Mouse (Mus musculus): ENCODE data around the gene Colgalt1.

Colgalt1 gene

DNA sequence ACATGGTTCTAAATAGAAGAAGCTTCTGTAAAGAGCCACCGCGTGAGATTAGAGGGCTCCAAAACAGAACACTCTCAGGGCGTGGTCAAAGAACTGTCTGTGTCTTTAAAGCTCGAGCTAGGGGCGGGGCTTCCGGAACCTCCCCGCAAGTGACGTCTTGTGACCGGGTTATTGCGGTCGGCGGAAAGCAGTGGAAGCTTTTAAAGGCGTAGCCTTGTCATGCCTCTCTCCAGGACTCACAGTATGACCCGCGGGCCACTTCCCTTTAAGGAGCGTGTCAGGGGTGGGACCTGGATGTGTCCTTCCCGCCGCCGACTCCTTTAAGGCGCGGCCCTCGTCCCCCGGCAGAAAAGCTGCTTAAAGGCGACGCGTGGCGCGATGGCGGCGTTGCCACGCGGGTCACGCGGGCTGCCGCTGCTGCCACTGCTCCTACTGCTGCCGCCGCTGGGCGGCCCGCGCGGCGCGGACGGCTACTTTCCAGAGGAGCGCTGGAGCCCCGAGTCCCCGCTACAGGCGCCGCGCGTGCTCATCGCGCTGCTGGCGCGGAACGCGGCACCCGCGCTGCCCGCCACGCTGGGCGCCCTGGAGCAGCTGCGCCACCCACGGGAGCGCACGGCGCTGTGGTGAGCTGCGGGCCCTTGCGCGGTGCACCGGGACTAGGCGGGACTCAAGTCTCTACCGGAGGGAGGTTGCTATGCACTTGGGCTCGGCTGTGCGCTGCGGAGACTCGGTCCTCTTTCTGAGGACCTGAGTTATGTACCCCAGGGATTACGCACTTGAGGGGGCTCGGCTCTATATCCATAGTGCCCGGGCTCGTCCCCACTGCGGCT is at the start of gene Colgalt1:
Gene Colgalt1, plus strand, starts transcription at position 177 of the 830 bp plus-strand sequence.
- DNase-seq = peak; percentile 96 to 99

DNA sequence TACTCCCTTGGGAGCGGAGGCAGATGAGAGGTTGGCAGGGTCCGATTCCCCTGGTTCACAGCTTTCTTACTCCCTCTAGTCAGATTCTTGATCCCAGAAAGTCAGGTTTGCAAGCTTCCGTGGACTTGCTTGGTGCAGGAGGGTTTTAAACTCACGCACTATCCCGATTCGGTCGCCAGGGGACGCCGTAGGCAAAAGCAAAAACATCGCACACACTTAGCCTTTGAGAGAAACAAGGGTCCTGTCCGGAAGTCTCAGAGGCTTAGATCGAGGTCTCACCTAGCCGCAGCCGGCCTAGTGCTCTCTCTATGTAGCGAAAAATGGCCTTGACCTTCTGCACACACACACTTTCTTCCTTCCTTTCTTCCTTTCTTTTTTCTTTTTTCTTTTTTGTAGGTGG is 49.4 kb upstream of the Colgalt1 start:
- peak; percentile 49 to 73 for DNase-seq

DNA sequence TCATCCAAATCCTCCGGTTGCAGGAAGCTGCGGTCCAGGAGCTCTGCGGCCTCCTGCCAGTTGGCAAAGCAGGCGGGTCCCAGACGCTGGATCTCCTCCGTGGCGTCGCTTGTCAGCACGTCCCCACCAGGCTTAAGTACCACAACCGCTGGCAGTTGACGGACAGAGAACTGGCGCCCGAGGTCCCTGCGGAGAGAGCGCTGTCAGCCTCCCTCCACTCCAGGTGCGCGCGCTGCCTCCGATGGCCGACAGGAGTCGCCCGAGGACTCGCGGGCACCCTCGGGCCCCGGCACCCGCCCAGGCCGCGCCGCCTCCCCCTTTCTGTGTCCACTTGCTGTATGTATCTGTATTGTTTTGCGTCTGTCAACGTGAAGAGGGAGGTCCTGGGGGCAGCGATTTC is 48.0 kb upstream of the Colgalt1 start:
- peak; percentile 83 to 90 for DNase-seq

DNA sequence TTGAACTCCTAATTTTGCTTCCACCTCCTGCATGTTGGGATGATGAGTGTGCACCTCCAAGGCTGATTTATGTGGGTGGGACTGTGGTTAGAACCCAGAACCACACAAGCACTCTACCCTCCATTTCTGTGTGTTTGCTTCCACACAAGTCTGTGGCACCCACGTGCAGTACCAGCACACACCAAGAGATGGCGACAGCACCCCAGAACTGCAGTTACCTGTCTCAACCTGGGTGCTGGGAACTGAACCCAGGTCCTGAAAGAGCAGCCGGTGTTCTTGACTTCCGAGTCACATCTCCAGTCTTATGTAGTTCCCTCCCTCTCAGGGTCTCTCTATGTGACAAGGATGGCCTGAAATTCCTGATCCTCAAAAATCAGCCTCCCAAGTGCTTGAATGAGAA is 46.8 kb upstream of the Colgalt1 start:
- no peak for DNase-seq

DNA sequence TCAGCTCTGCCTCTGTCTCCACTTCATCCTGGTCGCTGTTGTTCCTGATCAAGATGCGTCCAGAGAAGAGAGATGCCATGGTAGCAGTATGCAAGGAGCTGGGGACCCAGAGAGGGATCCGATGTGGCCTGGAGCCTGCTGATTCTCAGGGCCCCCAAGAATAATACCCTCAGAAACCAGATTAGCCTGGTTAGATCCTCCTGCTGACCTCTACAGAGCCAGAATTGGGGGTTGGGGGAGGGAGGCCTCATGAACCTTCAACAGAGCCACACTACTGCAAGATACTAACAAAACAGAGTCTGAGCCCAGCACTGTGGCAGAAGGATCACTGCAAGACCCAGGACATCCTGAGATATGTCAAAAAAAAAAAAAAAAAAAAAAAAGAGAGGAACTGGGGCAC is 44.3 kb upstream of the Colgalt1 start, which contains the start of gene Nxnl1:
Gene Nxnl1, minus strand, starts transcription at position 101 of the 400 bp plus-strand sequence.
- DNase-seq = no peak

DNA sequence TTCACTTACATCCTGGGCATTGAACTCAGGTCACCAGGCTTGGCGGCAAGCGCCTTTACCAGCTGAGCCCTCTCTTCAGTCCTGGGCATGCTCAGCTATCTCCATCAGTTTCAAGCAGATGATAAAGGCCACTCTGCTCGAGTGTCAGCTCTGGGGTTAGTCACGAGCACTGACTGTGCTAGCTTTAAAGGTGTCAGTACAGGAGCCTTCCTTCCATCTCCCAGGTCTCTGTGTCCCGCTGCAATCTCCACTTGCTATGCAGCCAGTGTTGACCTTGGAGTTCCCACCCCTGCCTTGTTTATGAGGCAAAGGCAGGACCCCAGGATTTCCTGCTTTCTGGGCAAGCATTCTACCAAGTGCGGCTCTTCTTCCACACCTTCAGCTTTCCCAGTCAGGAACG is 43.2 kb upstream of the Colgalt1 start:
- DNase-seq = no peak

DNA sequence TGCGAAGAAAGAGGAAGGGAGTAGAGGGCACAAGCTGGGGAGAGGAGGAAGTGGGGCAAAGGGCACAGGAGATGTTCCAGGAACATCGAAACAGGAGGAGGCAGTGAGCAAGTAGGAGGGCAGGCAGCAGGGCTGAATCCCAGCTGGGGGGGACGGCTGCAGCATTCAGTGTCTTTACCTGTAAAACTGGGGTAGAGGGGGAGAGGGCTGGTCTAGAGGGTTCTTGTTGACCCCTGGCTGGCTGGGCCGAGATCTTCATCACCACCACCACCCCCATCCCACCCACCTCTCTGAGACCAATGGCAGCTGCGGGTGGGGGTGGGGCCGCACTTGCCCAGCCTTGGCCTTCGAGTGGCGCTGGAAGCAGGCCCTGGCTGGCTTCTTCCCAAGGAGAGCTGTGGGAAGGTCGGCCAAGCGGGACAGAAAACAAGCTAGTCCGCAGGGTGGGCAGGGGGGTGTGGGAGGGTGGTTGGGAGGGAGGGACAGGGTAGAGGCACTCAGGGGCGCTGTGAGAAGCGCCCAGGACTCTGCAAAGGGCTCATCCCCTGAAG is 42.3 kb upstream of the Colgalt1 start, which contains the start of gene Slc27a1:
Gene Slc27a1, plus strand, starts transcription at position 496 of the 551 bp plus-strand sequence.
- peak; percentile 61 to 64 for DNase-seq

DNA sequence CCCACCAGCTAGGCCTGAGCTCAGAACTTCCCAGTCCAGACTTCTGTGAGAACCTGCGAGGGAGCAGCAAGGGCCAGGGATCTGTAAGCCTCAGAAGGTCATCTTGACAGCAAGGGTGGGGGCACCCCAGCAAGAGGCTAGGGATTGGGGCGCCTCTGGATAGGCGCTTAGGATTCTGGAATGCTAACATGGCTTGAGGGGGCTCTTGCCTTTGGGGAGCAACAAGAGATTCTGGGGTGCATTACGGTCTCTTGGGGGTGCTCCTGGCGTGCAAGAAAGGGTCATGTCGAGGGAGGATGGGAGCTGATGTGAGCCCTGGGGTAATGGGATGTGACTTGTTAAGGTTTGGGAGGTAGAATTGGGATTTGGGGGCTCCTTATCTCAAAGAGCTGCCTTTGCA is 41.9 kb upstream of the Colgalt1 start:
- peak in 1 of 2 experiments; percentile 29 for DNase-seq

DNA sequence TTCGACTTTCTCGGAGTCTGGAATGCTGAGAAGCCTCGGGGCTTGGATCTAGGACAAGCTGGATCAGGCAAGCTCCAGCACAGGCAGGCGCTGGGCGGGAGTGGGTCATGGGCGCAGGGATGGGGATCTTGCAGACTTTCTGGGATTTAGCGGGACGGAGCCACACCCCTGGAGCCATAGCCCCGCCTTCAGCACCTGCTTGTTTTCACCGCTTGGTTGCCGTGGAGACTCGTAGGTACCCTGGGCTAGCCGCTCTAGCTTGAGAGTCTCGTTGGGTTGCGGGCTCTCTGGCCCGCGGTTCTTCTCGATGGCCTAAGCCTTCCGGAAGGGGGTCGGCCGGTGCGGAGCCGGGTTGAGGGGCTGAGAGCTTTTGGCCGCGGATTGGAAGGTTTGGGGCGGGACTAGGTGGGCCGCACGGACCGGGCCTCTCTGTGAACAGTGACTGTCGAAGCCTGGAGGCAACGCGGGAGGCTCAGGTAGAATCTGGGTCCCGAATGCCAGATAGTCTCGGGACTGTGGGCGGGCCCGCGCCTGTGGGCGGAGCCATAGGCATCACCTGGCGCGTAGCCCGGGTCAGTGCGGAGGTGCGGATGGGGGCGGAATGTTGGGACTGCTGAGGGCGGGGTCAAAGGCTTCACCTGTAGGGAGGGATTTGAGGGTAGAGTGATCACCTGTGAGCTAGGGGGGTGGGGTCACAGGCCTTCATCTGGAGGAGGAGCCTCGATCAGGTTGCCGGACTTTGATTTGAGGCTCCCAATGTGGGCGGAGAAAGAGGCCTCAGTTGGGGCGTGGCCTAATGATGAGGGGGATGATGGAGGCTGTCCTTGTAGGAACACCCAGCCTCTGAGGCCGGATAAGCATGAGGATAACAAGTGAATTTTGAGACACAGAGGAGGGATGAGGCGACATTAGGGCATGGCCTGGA is 41.2 kb upstream of the Colgalt1 start:
- DNase-seq = peak; percentile 94 to 96

DNA sequence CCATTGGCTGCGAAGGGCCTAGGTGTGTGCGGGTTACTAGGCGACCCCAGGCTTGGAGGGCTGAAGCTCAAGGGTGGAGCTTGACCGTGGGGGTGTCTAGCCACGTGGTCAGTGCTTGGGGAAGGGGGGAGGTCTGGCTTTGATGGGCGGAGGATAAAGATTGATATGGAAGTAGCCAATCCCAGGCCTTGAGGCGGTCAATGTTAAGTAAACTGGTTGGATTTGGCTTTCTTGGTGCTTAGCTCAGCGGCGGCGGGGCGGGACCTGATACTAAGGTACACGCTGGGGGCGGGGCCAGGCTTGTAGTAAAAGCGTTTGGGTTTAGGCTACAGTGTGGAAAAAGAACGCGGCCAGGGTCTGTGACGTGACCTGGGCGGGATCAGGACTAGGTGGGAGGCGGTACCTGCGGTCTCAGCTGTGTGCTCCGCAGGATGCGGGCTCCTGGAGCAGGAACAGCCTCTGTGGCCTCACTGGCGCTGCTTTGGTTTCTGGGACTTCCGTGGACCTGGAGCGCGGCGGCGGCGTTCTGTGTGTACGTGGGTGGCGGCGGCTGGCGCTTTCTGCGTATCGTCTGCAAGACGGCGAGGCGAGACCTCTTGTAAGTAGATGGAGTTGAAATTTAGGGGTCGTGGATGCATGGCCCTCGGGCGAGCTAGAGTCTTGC is 40.4 kb upstream of the Colgalt1 start:
- peak; percentile 96 to 98 for DNase-seq

DNA sequence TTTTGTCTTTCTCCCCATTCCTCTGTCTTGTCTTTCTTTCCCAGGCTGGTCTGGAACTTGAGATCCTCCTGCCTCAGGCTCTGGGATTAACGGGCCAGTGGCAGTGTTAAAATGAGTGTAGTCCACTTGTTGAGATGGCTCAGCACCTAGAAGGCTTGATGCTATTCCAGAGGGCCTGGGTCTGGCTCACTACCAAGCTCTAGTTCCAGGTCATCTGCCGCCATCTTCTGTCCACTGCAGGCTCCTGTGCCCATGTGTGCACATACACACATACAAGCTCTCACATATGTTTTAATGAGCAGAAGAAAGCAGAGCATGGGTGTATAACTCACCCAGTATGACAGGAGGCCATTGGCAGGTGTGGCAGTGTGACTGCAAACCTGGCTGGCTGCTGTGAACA is 38.7 kb upstream of the Colgalt1 start:
- peak; percentile 31 to 36 for DNase-seq

DNA sequence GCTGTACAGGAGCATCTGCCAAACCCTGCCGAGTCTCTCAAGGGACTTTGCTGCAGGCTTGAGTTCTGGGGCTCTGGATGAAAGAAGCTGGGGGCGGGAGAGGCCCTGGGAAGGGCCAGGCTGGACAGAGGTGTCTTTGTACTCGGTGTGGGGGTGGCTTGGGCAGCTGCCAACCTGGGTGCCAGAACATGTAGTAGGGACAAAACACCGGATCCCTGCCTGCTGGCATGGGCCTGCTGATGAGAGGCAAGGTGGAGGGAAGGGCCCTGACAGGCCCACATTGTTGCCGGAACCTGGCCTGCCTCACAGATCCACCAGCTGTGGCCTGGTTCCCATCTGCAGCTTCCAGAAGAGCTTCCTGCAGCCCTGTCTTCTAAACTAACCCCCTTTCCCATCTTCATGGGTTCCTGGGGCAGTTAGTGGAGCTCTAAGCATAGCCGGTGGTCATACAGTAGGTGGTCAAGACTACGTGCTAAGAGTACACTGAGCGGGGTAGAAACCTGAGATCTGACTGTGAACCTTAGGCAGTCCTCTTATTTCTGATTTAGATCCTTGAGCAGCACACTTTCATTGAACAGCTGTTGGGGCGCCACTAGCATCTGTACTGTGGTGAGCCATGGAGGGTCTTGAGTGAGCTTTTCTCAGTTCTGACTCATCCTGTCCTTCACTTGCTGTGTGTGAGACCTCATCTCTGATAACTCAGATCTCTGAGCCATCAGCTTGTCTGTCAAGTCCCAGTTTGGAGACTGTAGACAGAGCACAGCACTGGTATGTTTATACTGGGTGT is 37.8 kb upstream of the Colgalt1 start:
- DNase-seq = peak; percentile 64 to 69

DNA sequence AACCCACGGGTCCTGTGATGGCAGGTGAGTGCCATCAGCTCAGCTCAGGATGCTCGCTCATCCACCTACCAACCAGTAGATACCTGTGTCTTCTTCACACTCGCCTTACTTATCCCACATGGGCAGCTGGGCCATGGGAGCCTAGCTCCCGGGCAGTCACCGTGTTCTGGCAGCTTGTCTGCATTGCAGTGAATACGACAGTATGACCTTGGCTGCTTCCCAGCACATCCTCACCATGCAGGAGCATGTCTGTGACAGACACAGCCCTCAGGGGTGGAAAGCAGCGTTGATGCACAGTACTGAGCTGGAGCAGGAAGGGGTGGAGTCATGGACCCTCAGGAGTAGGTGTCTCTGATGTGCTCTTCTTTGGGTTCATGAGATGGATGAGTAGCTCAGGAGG is 36.4 kb upstream of the Colgalt1 start:
- peak in 1 of 2 experiments; percentile 26 for DNase-seq

DNA sequence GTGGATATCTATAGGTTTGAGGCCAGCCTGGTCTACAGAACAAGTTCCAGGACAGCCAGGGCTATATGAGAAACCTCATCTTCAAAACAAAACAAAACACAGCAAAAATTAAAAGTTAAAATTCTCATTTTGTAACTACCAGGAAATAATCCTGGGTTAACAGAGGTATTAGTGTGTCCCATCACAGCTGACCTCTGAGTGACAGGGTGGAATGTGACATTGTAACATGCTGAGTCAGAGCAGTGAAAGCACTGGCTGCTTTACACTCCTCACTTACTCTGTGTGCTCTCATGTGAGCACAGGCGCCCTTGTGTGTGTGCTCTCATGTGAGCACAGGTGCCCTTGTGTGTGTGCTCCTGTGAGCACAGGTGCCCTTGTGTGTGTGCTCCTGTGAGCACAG is 35.8 kb upstream of the Colgalt1 start:
- DNase-seq = no peak

DNA sequence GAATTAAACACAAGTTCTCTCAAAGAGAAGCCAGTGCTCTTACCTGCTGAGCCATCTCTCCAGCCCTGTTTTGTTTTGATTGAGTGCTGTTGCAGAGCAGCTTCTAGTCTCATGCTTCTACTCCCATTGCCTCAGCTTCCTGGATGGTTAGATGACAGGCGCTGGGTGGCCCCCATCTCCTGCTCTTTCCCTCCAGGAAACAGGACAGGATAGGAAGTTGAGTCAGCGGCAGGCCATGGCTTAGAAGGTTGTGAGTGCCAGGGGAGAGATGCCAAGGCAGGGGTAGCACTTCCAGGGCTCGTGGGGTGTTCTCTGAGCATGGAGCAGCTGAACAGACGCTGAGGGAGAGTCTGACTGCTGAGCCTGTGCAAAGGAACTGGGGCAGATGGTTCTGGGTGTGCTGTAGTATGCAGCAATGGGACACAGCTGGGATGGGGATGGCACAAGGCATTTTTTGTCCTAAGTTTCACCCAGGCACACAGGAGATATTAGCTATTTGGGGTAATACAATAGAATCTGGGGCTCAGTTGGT is 32.9 kb upstream of the Colgalt1 start:
- DNase-seq = peak in 1 of 2 experiments; percentile 22

DNA sequence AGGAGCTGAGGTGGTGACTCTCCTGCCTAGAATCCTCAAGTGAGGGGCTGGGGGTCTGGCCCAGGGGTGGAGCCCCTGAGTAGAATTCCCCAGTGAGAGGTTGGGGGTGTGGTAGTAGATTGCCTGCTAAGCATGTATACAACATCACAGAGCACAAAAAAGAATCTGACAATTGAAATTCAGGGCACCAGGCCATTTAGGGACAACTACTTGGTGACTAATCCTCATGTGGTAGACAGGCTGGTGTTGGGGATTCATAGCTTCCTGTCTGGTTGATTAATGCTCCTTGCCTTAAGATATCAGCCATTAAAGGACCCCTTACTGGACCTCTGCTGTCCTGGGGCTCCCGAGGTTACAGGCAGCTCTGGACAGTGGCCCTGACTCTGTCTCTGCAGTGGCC is 31.8 kb upstream of the Colgalt1 start:
- DNase-seq = no peak

DNA sequence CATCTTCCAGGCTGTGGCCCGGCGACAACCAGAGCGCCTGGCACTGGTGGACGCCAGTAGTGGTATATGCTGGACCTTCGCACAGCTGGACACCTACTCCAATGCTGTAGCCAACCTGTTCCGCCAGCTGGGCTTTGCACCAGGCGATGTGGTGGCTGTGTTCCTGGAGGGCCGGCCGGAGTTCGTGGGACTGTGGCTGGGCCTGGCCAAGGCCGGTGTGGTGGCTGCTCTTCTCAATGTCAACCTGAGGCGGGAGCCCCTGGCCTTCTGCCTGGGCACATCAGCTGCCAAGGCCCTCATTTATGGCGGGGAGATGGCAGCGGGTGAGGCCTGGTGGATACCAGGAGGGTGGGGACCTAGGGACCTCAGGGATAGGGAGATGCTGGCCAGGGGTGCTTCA is 31.3 kb upstream of the Colgalt1 start:
- no peak for DNase-seq

DNA sequence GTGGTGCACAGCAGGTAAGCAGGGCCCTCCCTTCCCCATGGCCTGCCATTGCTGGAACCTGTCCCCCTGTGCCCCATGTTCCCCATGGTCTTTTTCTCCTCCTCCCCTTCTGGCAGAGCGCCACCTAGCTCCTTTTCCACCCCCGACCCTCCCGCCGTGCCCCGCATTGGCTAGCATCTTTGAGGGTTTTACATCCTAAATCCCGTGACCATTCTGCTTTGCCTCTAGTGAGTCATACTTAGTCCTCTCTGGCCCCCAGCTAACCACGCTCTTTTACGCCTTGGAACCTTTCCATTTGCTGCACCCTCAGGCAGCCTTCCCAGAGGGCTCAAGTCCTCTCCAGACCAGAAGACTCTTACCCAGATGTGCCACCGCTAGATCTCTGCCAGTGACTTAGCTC is 30.6 kb upstream of the Colgalt1 start:
- DNase-seq = no peak

DNA sequence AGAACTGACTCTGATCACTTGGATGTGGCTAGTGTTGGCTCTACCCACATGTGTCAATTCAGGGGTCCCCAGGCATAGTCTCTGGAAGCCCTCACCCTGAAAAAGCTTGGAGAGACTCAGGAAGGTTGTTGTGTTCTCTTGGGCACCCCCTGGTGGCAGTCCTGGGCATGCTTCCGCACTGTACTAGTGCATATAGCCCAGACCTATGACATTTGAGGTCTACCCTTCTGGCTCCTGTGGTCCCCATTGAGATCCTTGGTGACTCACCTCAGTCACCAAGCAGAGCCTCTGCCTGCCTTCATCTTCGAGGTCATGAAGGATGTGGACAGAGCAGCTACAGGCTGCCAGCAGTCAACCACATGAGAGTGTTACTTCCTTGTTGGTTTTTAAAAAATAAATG is 23.9 kb upstream of the Colgalt1 start:
- no peak for DNase-seq

DNA sequence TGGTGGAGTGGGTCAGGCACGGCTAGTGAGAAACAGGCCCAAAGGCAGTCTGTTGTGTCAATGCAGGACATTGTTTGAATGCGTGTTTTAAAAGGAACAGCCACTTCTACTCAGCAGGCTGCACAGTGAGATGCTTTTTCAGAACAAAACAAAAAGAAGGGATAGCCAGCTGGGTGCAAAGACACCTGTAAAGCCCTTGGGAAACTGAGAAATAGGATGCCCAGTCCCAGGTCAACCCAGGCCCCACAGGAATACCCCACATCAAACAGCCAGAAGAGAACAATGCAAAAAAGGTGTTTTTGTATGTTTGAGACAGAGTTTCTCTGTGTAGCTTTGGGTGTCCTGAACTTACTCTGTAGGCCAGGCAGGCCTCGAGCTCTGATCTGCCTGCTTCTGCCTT is 22.0 kb upstream of the Colgalt1 start:
- DNase-seq = no peak

DNA sequence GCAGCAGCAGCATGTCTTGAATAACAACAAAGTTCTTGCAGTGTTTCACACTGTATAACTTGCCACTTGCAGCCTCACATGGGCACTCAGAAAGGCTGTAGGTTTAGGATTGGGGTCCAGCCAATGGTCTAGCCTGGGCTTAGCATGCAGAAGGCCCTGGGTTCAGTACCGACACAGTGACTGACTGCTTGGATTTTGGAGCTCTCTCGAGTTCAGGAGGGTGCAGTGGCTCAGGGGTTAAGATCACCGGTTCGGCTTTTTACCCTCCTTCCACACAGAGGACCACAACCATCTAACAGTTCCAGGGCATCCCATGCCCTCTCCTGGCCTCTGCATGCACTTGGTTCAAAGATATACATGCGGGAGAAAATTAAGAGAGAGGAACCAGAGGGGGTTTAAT is 19.8 kb upstream of the Colgalt1 start:
- DNase-seq = no peak
